Mouse (Mus musculus) neural tube, embryonic 14.5 days (tissue): ENCODE data around the gene Actr1b. TPM values are rescaled to one million over a fixed set of nuclear protein-coding genes. Genes with fewer than 3 reads are reported as not detected.

Experiments used
- microRNA-seq: library from miRNA; unstranded; fragments of <30 nt; microRNA quantifications from one replicate; pipeline ENCODE4, GENCODE M21; 2016
- polyA plus RNA-seq: library from polyadenylated mRNA; unstranded; fragments of >200 nt; fragmentation: Nextera tagmentation; extraction: Ambion mirVana; gene quantifications from 2 replicates; pipeline ENCODE4 v1.2.1, GENCODE M21; 2014

Actr1b gene
- polyA plus RNA-seq, 1 experiment from 2014 or later, result 103 TPM

Small RNAs within 50 kb of the gene (microRNA-seq; reads per million reads assigned to microRNA genes)
- gene Gm24133, result not detected

Other genes with a start within 250 kb of the Actr1b start
- 8.8 and 9.8 TPM in 2 replicates for gene Cnnm4, start 242.8 kb downstream of the Actr1b start, polyA plus RNA-seq
- 5.4 and 9.4 TPM in 2 replicates for gene Cnnm3, start 202.6 kb downstream of the Actr1b start, polyA plus RNA-seq
- gene Ankrd23, start 177.5 kb downstream of the Actr1b start, polyA plus RNA-seq, result 13.0 and 14.9 TPM in 2 replicates
- 0.32 and 0.62 TPM in 2 replicates for gene Gm42417, start 175.0 kb downstream of the Actr1b start, polyA plus RNA-seq
- gene Ankrd39, start 167.0 kb downstream of the Actr1b start, polyA plus RNA-seq, result 26.6 and 34.5 TPM in 2 replicates
- gene Sema4c, start 156.1 kb downstream of the Actr1b start, polyA plus RNA-seq, result 4.0 and 5.2 TPM in 2 replicates
- gene Fam178b, start 31.2 kb downstream of the Actr1b start, polyA plus RNA-seq, result not detected in 2 replicates
- gene Cox5b, start 23.0 kb downstream of the Actr1b start, polyA plus RNA-seq, result 700 and 834 TPM in 2 replicates
- gene 4933424G06Rik, start 4.3 kb downstream of the Actr1b start, polyA plus RNA-seq, result 0.40 and 0.92 TPM in 2 replicates
- gene Zap70, start 47.4 kb upstream of the Actr1b start, polyA plus RNA-seq, result 1.5 and 2.6 TPM in 2 replicates
- 21.8 and 22.1 TPM in 2 replicates for gene Tmem131, start 229.2 kb upstream of the Actr1b start, polyA plus RNA-seq